Comparison of ENCODE assay signal across 10 mouse cellular contexts in genomic region chr1:131378081-131378913, GRCm38 (mm10).
A peak's percentile ranks its signal among the peaks of the same experiment; 100 is the strongest.
DNase-seq lines count a peak whose midpoint lies in the region; ATAC-seq and TF ChIP-seq lines count a peak whose summit lies in the region.
"Had no signal": no experiment of that assay in that cellular context is flagged by ENCODE, and none has a peak within 500 bp of the region (broad histone marks: within the 10 kb centered on the region; RNA-seq: fewer than 3 reads in every experiment).

No protein-coding gene starts in this region.

- DNase-seq in kidney, postnatal 25 days: no peak
- no peak for DNase-seq in adrenal gland, postnatal 10 days
- DNase-seq in adrenal gland, adult 8-10 months: no peak
- no peak for DNase-seq in adrenal gland, postnatal 4 days (ENCODE audit: low spot score in 2 of 2)
- DNase-seq: lung, embryonic 14.5 days had no signal

- no peak overlapping the region for H3K9ac ChIP-seq in kidney, embryonic 16.5 days (replicated peaks; ENCODE audit: low read length)
- H3K9ac ChIP-seq in limb, embryonic 12.5 days (replicated peaks): no peak overlapping the region
- H3K9ac ChIP-seq: lung, embryonic 14.5 days had no signal

- ATAC-seq in kidney, embryonic 16.5 days (ENCODE audit: low FRiP score, low TSS enrichment): peak; percentile 31
- peak; percentile 40 for ATAC-seq in granulocyte monocyte progenitor cell, adult 5-6 weeks (replicated peaks; ENCODE audit: poor library complexity, severe bottlenecking)
- 0 out of 2 replicates have a peak, but pooled peaks have one; percentile 26 for ATAC-seq in limb, embryonic 12.5 days (ENCODE audit: insufficient number of reproducible peaks, insufficient read depth, low FRiP score, low TSS enrichment, low read depth)

- peak overlapping the region; percentile 13 for H3K27ac ChIP-seq in kidney, embryonic 16.5 days (ENCODE audit: low read length)
- H3K27ac ChIP-seq in bone marrow macrophage, adult 2 months (ENCODE audit: insufficient read depth, low read depth, low read length): peak overlapping the region; percentile 98
- H3K27ac ChIP-seq in limb, embryonic 12.5 days: 0 out of 2 replicates have a peak overlapping the region, but pooled peaks have one; percentile 41

- H3K27me3 ChIP-seq in kidney, embryonic 16.5 days (ENCODE audit: insufficient read depth, low read length): no peaks in the 10 kb centered on the region
- H3K27me3 ChIP-seq in limb, embryonic 12.5 days: no peaks in the 10 kb centered on the region

- no peak for TF ChIP-seq CTCF in bone marrow macrophage, adult 2 months (IDR thresholded peaks at IDR 0.05; ENCODE audit: low read depth, low read length)

- H3K4me3 ChIP-seq in kidney, embryonic 16.5 days (ENCODE audit: low read length): no peak overlapping the region
- H3K4me3 ChIP-seq in bone marrow macrophage, adult 2 months (ENCODE audit: insufficient read depth, low read length): no peak overlapping the region
- H3K4me3 ChIP-seq in limb, embryonic 12.5 days (replicated peaks): no peak overlapping the region
- H3K4me3 ChIP-seq: erythroblast, embryonic 14.5 days had no signal

- no peaks in the 10 kb centered on the region; the same call in 1 of the 2 replicates for H3K36me3 ChIP-seq in kidney, embryonic 16.5 days (ENCODE audit: insufficient read depth, low read length)
- peaks cover 6% of the 10 kb centered on the region for H3K36me3 ChIP-seq in limb, embryonic 12.5 days

- 20% methylated on average over 7 of the region's 7 CpGs for WGBS in kidney, embryonic 16.5 days
- WGBS in limb, embryonic 12.5 days: 25% methylated on average over 7 of the region's 7 CpGs

- H3K4me1 ChIP-seq in kidney, embryonic 16.5 days (ENCODE audit: insufficient read depth, low read length): peaks cover 29% of the 10 kb centered on the region
- H3K4me1 ChIP-seq in bone marrow macrophage, adult 2 months (ENCODE audit: control insufficient read depth, insufficient read depth, low read length): peaks cover 40% of the 10 kb centered on the region
- H3K4me1 ChIP-seq in limb, embryonic 12.5 days (replicated peaks): peaks cover 30% of the 10 kb centered on the region

- TF ChIP-seq POLR2A in bone marrow macrophage, adult 2 months (IDR thresholded peaks at IDR 0.05; ENCODE audit: borderline replicate concordance, low read depth, low read length): no peak

- no peaks in the 10 kb centered on the region for H3K9me3 ChIP-seq in kidney, embryonic 16.5 days (ENCODE audit: low read length)
- no peaks in the 10 kb centered on the region for H3K9me3 ChIP-seq in limb, embryonic 12.5 days

- H3K4me2 ChIP-seq in kidney, embryonic 16.5 days (replicated peaks; ENCODE audit: low read depth, low read length): no peak overlapping the region
- H3K4me2 ChIP-seq in limb, embryonic 12.5 days: no peak overlapping the region
- H3K4me2 ChIP-seq: lung, embryonic 14.5 days had no signal

Comparison
In these comparisons a context has a peak if more than half of its experiments do, and no peak if none do; other contexts are left out.
1. H3K27ac ChIP-seq: peak in every context shown above with its lines; median percentile 98 in bone marrow macrophage, adult 2 months; 41 in limb, embryonic 12.5 days; 13 in kidney, embryonic 16.5 days.